17 mouse cellular contexts compared by ENCODE assay signal in the genomic region with DNA sequence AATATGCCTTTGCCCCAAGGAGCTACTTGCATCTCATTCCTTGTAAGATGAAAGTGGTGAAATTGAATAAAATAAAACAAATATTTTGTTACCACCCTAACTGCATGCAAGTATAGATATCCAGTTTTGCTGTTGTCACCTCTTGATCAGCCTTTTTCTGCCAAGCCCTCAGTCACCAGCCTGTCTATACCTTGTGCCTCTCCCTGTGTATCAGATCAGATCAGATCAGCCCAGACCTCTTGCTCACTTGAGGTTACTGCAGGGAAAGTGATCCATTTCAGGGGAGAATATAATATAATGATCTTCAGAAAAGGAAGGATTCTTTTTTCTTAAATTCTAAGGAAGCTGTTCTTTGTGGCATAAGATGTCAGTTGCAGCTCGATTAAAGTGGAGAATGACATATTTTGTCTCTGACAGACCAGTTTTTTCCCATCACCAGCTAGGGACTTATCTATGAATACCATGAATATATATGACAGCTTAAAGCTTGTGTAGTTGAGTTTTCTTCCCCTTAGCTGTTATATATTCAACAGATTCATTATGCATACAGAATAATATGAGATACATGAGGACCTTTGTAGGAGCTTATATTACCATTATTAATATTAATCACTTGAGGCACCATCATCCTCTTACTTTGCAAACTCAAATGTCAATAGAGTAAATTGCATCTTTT.
"Had no signal": no experiment of that assay in that cellular context is flagged by ENCODE, and none has a peak within 500 bp of the region (broad histone marks: within the 10 kb centered on the region; RNA-seq: fewer than 3 reads in every experiment).

No protein-coding gene starts in this region.

- H3K9ac ChIP-seq: limb, embryonic 13.5 days; liver, embryonic 12.5 days; liver, embryonic 15.5 days; lung, embryonic 15.5 days; midbrain, embryonic 12.5 days had no signal

- H3K4me3 ChIP-seq: limb, embryonic 10.5 days; limb, embryonic 13.5 days; liver, embryonic 12.5 days; liver, embryonic 15.5 days; lung, embryonic 15.5 days; megakaryocyte, embryonic 14.5 days; midbrain, embryonic 12.5 days had no signal

- ATAC-seq: liver, embryonic 12.5 days had no signal

- DNase-seq: kidney, adult 18-20 months; kidney, adult 9 months; kidney, postnatal 14 days; kidney, postnatal 4 days; liver; lung, adult 18-20 months; lung, postnatal 10 days; lung, postnatal 36 days; thymus, adult 18-20 months; thymus, postnatal 36 days had no signal

- H3K4me2 ChIP-seq: limb, embryonic 13.5 days; liver, embryonic 12.5 days; liver, embryonic 15.5 days; lung, embryonic 15.5 days; midbrain, embryonic 12.5 days had no signal

- H3K4me1 ChIP-seq: limb, embryonic 10.5 days; limb, embryonic 13.5 days; liver, embryonic 12.5 days; liver, embryonic 15.5 days; lung, embryonic 15.5 days; megakaryocyte, embryonic 14.5 days; midbrain, embryonic 12.5 days had no signal

- H3K36me3 ChIP-seq: limb, embryonic 10.5 days; limb, embryonic 13.5 days; liver, embryonic 12.5 days; liver, embryonic 15.5 days; lung, embryonic 15.5 days; midbrain, embryonic 12.5 days had no signal

- H3K27me3 ChIP-seq: limb, embryonic 13.5 days; liver, embryonic 12.5 days; liver, embryonic 15.5 days; lung, embryonic 15.5 days; megakaryocyte, embryonic 14.5 days; midbrain, embryonic 12.5 days had no signal

- H3K9me3 ChIP-seq: limb, embryonic 10.5 days; limb, embryonic 13.5 days; liver, embryonic 12.5 days; liver, embryonic 15.5 days; lung, embryonic 15.5 days; megakaryocyte, embryonic 14.5 days; midbrain, embryonic 12.5 days had no signal

- H3K27ac ChIP-seq: limb, embryonic 10.5 days; limb, embryonic 13.5 days; liver, embryonic 12.5 days; liver, embryonic 15.5 days; lung, embryonic 15.5 days; midbrain, embryonic 12.5 days had no signal
